Mouse (Mus musculus) forebrain, embryonic 16.5 days (tissue): ENCODE results near the gene Gm5741. TPM values are rescaled to one million over a fixed set of nuclear protein-coding genes. Genes with fewer than 3 reads are reported as not detected.

Experiments used
- ATAC-seq: fragments of 200-750 bp; cut with Nextera tagmentation; 2 replicates; pipeline ENCODE4 v1.8.0; 2017; ENCODE audit warnings: mild to moderate bottlenecking, moderate library complexity
- H3K27ac ChIP-seq: fragments of 300-500 bp; sonication (generic); 2 replicates; pipeline ENCODE4 v1.5.1; 2014; ENCODE audit warnings: low read length, control low read depth
- H3K27me3 ChIP-seq: fragments of 300-500 bp; sonication (generic); replicated peaks from 2 replicates; pipeline ENCODE4 v1.6.1; 2014; ENCODE audit warnings: low read length; ENCODE audit not compliant: control insufficient read depth, insufficient read depth
- H3K36me3 ChIP-seq: fragments of 300-500 bp; sonication (generic); 2 replicates; pipeline ENCODE4 v1.6.1; 2014; ENCODE audit not compliant: control insufficient read depth, insufficient read depth
- H3K4me1 ChIP-seq: fragments of 300-500 bp; sonication (generic); replicated peaks from 2 replicates; pipeline ENCODE4 v1.6.1; 2014; ENCODE audit warnings: low read length; ENCODE audit not compliant: control insufficient read depth, insufficient read depth
- H3K4me2 ChIP-seq: fragments of 300-500 bp; sonication (generic); 2 replicates; pipeline ENCODE4 v1.6.1; 2014; ENCODE audit warnings: mild to moderate bottlenecking, low read length, control low read depth
- H3K4me3 ChIP-seq: fragments of 300-500 bp; sonication (generic); replicated peaks from 2 replicates; pipeline ENCODE4 v1.5.1; 2014; ENCODE audit warnings: mild to moderate bottlenecking, low read length, control low read depth
- H3K9ac ChIP-seq: fragments of 300-500 bp; sonication (generic); replicated peaks from 2 replicates; pipeline ENCODE4 v1.6.1; 2014; ENCODE audit warnings: low read depth, low read length, control low read depth
- H3K9me3 ChIP-seq: fragments of 300-500 bp; sonication (generic); 2 replicates; pipeline ENCODE4 v1.6.1; 2016; ENCODE audit warnings: low read length; ENCODE audit not compliant: control insufficient read depth
- WGBS: fragments of 180-500 bp; shearing (Covaris S2); extraction: QIAGEN DNeasy Blood & Tissue Kit; methylation state at CpG from one replicate; pipeline ENCODE4 v1.1.7; 2014; 5-methylcytosine and 5-hydroxymethylcytosine counted together
- microRNA-seq: library from miRNA; unstranded; fragments of <30 nt; microRNA quantifications from one replicate; pipeline ENCODE4, GENCODE M21; 2017
- polyA plus RNA-seq: library from polyadenylated mRNA; unstranded; fragments of >200 nt; fragmentation: Nextera tagmentation; extraction: Ambion mirVana; gene quantifications from 2 replicates; pipeline ENCODE4 v1.2.1, GENCODE M21; 2015

The Gm5741 gene
- polyA plus RNA-seq, 1 experiment from 2014 or later: 0.84 TPM

DNA sequence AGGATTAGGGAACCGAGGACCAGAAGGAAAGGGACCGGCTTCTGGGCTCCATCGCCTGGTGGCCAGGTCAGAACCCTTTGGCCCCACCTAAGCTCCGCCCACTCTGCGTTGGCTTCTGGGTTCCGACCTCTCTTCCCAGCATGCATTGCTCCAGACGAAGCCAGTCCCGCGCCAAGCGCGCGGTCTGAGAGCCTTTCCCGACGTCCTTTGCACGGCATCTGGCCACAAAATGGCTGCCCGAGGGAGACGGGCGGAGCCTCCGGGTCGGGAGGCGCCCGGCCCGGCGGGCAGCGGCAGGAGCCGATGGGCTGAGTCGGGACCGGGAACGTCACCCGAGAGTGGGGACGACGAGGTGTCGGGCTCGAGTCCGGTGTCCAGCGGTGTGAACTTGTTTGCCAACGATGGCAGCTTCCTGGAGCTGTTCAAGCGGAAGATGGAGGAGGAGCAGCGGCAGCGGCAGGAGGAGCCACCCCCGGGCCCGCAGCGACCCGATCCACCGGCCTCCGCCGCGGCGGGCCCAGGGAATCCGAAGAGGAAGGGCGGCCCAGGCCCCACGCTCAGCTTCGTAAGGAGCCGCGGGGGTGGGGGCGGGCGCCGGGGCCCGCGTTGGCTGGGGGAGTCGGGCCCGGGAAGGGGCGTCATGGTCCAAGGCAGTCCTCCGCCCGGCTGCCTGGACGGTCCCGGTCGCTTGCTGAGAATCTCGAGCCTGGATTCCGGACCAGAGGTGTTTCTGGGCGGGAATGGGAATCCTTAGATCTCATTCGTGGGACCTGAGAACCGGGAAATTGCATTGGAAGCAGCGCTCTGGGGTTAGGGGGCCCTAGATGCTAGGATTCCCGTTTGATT, 40.9 kb downstream of the Gm5741 start, which contains the start of gene Trir:
TSS of gene Trir (plus strand) at position 154 of the 846 bp plus-strand sequence.
- ATAC-seq: peak; percentile 78

DNA sequence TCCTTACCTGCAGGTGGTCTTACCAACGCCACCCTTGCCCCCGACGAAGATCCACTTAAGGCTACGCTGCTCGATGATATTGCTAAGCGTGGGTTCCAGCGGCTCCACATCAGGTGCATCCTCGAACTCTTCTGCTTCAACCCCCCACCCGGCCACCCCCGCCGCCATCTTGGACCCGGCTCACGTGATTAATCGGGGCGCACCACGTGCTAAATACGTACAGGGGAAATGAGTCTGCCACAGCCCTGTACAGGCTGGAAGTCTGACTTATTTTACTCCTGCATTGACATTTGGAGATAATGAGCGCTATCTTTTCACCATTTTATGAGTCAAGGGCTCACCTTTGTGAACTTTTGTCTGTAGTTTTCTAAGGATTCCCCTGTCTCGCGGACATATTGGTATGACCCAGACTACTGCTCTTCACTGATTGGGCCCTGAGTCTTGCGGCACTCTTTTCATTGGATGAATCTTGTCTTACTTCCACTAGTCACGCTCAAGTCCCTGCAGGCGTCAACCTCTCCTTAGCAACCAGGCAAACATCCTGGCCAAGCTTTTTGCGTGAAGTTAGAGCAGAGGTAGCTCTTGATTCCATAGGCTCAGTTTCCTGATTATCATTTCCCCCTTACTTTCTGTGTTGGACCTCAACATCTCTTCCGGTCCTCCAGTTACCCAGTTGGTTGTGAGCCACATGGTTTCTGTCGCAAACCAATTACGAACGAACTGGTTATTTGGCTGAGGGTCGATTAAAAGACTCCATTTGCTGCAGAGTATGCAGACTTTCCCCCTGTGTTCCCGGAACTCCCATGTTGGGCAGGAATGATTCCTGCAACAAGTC, 42.5 kb downstream of the Gm5741 start, which contains the start of gene Asna1:
TSS of gene Asna1 (minus strand) at position 184 of the 835 bp plus-strand sequence.
- Histone ChIP-seq H3K4me2 (peak within 1 kb of the TSS; percentile 90), H3K4me3 (peak within 1 kb of the TSS; percentile 81), H3K27me3 (no peaks in the 10 kb centered on the region), H3K36me3 (peaks cover 5% of the 10 kb centered on the region), H3K9ac (peak within 1 kb of the TSS; percentile 75), H3K9me3 (no peaks in the 10 kb centered on the region), H3K27ac (peak within 1 kb of the TSS; percentile 73), H3K4me1 (peaks cover 39% of the 10 kb centered on the region)
- WGBS: 6% methylated on average over 30 of the region's 30 CpGs
- ATAC-seq: peak; percentile 90

More for the DNA sequence above, 40.9 kb downstream of the Gm5741 start, which contains the start of gene Trir:
- Histone ChIP-seq H3K27me3 (no peaks in the 10 kb centered on the region), H3K27ac (peak within 1 kb of the TSS; percentile 86), H3K4me2 (peak within 1 kb of the TSS; percentile 90), H3K4me1 (peaks cover 39% of the 10 kb centered on the region), H3K9ac (peak within 1 kb of the TSS; percentile 99), H3K9me3 (no peaks in the 10 kb centered on the region), H3K4me3 (peak within 1 kb of the TSS; percentile 95), H3K36me3 (peaks cover 14% of the 10 kb centered on the region)
- WGBS: under 1% methylated on average over 70 of the region's 75 CpGs

DNA sequence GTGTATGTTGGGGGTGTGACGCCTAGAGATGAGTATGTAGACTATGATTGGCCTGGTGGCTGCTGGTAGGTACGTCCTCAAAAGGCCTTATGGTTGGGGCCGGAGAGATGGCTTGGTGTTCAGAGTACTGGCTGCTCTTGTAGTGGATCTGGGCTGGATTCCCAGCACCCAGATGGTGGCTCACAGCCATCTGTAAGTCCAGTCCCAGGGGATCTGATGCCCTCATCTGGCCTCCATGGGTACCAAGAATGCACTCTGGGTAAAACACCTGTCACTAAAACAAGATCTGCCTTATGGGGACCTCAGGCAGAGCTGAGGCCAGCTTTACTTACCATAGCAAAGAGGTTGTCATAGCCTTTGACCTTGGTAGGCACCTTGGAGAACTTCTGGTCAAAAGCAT, 43.9 kb downstream of the Gm5741 start:
- no peaks in the 10 kb centered on the region for H3K27me3 ChIP-seq
- H3K4me2 ChIP-seq: no peak overlapping the region
- no peak overlapping the region for H3K27ac ChIP-seq
- H3K36me3 ChIP-seq: peaks cover 7% of the 10 kb centered on the region
- H3K4me3 ChIP-seq: peak overlapping the region; percentile 81; the same call in 1 of the 2 replicates
- 97% methylated on average over 3 of the region's 3 CpGs for WGBS
- H3K9ac ChIP-seq: no peak overlapping the region
- ATAC-seq: no peak
- H3K4me1 ChIP-seq: peaks cover 35% of the 10 kb centered on the region
- H3K9me3 ChIP-seq: no peaks in the 10 kb centered on the region

DNA sequence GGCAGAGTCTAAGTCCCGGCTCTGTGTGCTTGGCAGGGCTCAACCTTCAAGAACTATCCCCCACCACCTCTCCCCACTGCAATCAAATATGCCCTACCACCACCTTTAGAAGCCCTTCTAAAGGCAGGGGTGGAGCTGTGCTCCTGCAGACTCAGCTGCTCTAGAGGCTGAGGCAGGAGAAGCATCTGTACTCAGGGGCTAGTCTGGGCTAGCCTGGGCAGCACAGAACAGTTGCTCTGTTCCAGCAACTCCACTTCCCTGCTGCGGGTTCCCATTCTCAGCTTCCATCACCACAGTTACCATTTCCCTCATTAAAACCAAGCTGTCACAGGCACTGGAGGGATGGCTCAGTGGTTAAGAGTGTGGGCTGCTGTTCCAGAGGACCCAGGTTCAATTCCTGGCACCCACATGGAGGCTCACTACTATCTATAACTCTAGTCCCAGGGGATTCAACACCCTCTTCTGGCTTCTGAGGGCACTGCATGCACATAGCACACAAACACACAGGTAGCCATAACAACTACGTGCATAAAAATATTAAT, 46.2 kb downstream of the Gm5741 start:
- Histone ChIP-seq H3K4me3 (no peak overlapping the region), H3K36me3 (peaks cover 19% of the 10 kb centered on the region), H3K27ac (no peak overlapping the region), H3K4me1 (peaks cover 23% of the 10 kb centered on the region), H3K9me3 (no peaks in the 10 kb centered on the region), H3K27me3 (no peaks in the 10 kb centered on the region), H3K9ac (no peak overlapping the region), H3K4me2 (no peak overlapping the region)
- no peak for ATAC-seq
- 95% methylated on average over 3 of the region's 3 CpGs for WGBS

Small RNAs within 50 kb of the gene (microRNA-seq; reads per million reads assigned to microRNA genes)
- gene Gm23388 (2.7 reads per million, percentile 9 among the genes with 10 or more reads in this experiment), gene Mir7070 (not detected)

Other genes with a start within 250 kb of the Gm5741 start
- gene Dand5, start 245.2 kb downstream of the Gm5741 start, polyA plus RNA-seq: 8.2 and 8.7 TPM in 2 replicates
- gene Gadd45gip1, start 236.5 kb downstream of the Gm5741 start, polyA plus RNA-seq: 31.3 and 34.3 TPM in 2 replicates
- gene Rad23a, start 227.3 kb downstream of the Gm5741 start, polyA plus RNA-seq: 84.8 and 86.5 TPM in 2 replicates
- gene Calr, start 221.0 kb downstream of the Gm5741 start, polyA plus RNA-seq: 610 and 631 TPM in 2 replicates
- gene Farsa, start 211.0 kb downstream of the Gm5741 start, polyA plus RNA-seq: 126 TPM in 2 replicates
- 51.0 and 54.3 TPM in 2 replicates for gene Syce2, start 195.9 kb downstream of the Gm5741 start, polyA plus RNA-seq
- gene Gcdh, start 174.1 kb downstream of the Gm5741 start, polyA plus RNA-seq: 35.5 and 39.1 TPM in 2 replicates
- gene Klf1, start 166.1 kb downstream of the Gm5741 start, polyA plus RNA-seq: 0.73 and 0.85 TPM in 2 replicates
- 5.4 and 5.5 TPM in 2 replicates for gene Dnase2a, start 159.4 kb downstream of the Gm5741 start, polyA plus RNA-seq
- gene Mast1, start 130.6 kb downstream of the Gm5741 start, polyA plus RNA-seq: 52.4 and 65.8 TPM in 2 replicates
- gene Rtbdn, start 121.0 kb downstream of the Gm5741 start, polyA plus RNA-seq: 2.2 and 2.4 TPM in 2 replicates
- not detected in 2 replicates for gene Gm49661, start 98.5 kb downstream of the Gm5741 start, polyA plus RNA-seq
- 1,287 and 1,394 TPM in 2 replicates for gene Prdx2, start 98.4 kb downstream of the Gm5741 start, polyA plus RNA-seq
- gene Rnaseh2a, start 98.2 kb downstream of the Gm5741 start, polyA plus RNA-seq: 79.9 and 85.8 TPM in 2 replicates
- gene Junb, start 89.3 kb downstream of the Gm5741 start, polyA plus RNA-seq: 7.6 and 8.2 TPM in 2 replicates
- 31.3 and 39.8 TPM in 2 replicates for gene Hook2, start 77.4 kb downstream of the Gm5741 start, polyA plus RNA-seq
- gene Best2, start 53.5 kb downstream of the Gm5741 start, polyA plus RNA-seq: not detected in 2 replicates
- gene Asna1, start 42.7 kb downstream of the Gm5741 start, polyA plus RNA-seq: 144 and 153 TPM in 2 replicates
- gene Trir, start 41.2 kb downstream of the Gm5741 start, polyA plus RNA-seq: 108 and 110 TPM in 2 replicates
- gene Tnpo2, start 31.1 kb downstream of the Gm5741 start, polyA plus RNA-seq: 72.8 and 83.4 TPM in 2 replicates
- 61.7 and 78.3 TPM in 2 replicates for gene Fbxw9, start 7.9 kb downstream of the Gm5741 start, polyA plus RNA-seq
- gene Dhps, start 3.8 kb upstream of the Gm5741 start, polyA plus RNA-seq: 87.2 and 98.7 TPM in 2 replicates
- 129 and 133 TPM in 2 replicates for gene Wdr83os, start 12.8 kb upstream of the Gm5741 start, polyA plus RNA-seq
- 53.1 and 61.1 TPM in 2 replicates for gene Wdr83, start 13.3 kb upstream of the Gm5741 start, polyA plus RNA-seq
- gene Man2b1, start 15.3 kb upstream of the Gm5741 start, polyA plus RNA-seq: 15.6 and 17.7 TPM in 2 replicates
- gene Zfp791, start 55.1 kb upstream of the Gm5741 start, polyA plus RNA-seq: 3.4 and 3.8 TPM in 2 replicates
- not detected in 2 replicates for gene Cks1brt, start 83.9 kb upstream of the Gm5741 start, polyA plus RNA-seq
- not detected in 2 replicates for gene Olfr371, start 158.0 kb upstream of the Gm5741 start, polyA plus RNA-seq
- gene Orc6, start 231.7 kb upstream of the Gm5741 start, polyA plus RNA-seq: 83.1 and 83.4 TPM in 2 replicates
- 202 and 223 TPM in 2 replicates for gene Vps35, start 231.8 kb upstream of the Gm5741 start, polyA plus RNA-seq